Mouse (Mus musculus): ENCODE results near the gene Olfr692. TPM values are rescaled to one million over a fixed set of nuclear protein-coding genes. Genes with fewer than 3 reads are reported as not detected.

Gene Olfr692
- polyA plus RNA-seq, 1 experiment from 2014 or later: not detected

DNA sequence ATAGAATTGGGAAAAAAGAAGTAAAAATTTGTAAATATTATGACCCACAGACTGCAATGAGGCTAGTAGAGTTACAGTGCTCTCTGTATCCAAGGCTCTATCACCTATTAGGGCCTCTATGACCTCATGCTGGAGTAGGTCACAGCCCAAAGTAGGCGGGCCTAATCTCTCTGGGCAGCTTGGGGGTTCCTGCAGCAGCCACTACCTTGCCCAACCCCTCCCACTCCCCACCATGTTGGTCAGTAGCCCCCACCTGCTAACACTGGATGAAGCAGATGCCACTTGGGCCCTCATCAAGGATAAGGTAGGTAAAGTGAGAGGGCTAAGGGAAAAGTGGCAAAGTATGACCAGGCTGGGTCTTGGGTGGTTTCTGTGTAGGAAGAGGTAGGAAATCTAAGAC, 6.8 kb downstream of the Olfr692 start, which contains the start of gene Gm5901:
Gm5901 (plus strand) TSS at position 173 of the 400 bp plus-strand sequence.
- Histone ChIP-seq H3K4me2 (replicated peaks) (no peak within 1 kb of the TSS), H3K27me3 (no peaks in the 10 kb centered on the region), H3K9me3 (no peaks in the 10 kb centered on the region), H3K4me3 (no peak within 1 kb of the TSS), H3K9ac (no peak within 1 kb of the TSS), H3K4me1 (no peaks in the 10 kb centered on the region), H3K36me3 (peaks cover 67% of the 10 kb centered on the region), H3K27ac (no peak within 1 kb of the TSS)
- no peak for ATAC-seq (ENCODE audit: low FRiP score, low read depth)
- WGBS: 100% methylated on average over 1 of the region's 1 CpGs

DNA sequence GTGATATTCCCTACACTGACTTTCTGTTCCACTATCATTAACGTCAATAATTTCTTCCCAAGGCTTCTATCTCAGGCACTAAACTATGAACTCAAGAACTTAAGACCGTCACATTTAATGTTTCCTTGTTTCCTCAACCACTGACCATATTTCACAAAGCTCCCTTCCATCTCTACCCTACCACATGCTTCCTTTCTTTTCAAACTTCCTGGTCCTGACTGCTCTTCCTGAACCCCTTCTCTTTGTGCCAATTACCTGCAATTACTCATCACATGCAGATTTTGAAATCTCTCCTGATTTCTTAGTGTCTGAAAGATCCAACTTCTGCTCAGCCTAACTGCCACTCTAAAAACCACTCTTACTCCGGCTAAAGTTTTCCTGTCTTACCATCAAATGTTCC, 12.3 kb downstream of the Olfr692 start:
- Histone ChIP-seq H3K27ac (no peak overlapping the region), H3K27me3 (no peaks in the 10 kb centered on the region), H3K4me1 (no peaks in the 10 kb centered on the region), H3K9ac (no peak overlapping the region), H3K4me2 (replicated peaks) (no peak overlapping the region), H3K4me3 (no peak overlapping the region), H3K9me3 (no peaks in the 10 kb centered on the region), H3K36me3 (peaks cover 92% of the 10 kb centered on the region)
- WGBS: 91% methylated on average over 3 of the region's 3 CpGs
- ATAC-seq (ENCODE audit: low FRiP score, low read depth): no peak

DNA sequence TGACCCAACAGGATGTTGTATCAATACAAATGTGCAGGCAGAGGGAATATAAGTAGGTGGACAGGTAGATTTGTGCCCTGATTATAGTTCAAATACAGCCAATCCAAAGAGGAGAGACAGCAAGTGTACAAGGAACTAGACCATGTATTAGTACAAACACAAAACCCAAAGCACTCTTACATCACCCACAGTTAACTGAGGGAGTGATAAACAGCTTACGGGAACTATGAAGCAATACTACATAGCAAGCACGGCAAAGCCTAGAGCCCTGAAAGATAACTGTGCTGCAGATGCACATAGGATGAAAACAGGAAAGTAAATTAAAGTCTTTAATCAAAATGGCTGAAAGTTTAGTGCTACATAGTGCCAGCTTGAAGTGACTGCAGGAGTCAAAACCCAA, 19.7 kb downstream of the Olfr692 start:
- no peak for ATAC-seq (ENCODE audit: low FRiP score, low read depth)
- H3K9me3 ChIP-seq: no peaks in the 10 kb centered on the region
- 95% methylated on average over 2 of the region's 2 CpGs for WGBS
- no peak overlapping the region for H3K4me2 ChIP-seq (replicated peaks)
- no peak overlapping the region for H3K9ac ChIP-seq
- H3K36me3 ChIP-seq: peaks cover 81% of the 10 kb centered on the region
- no peak overlapping the region for H3K27ac ChIP-seq
- H3K27me3 ChIP-seq: no peaks in the 10 kb centered on the region
- H3K4me3 ChIP-seq: no peak overlapping the region
- H3K4me1 ChIP-seq: no peaks in the 10 kb centered on the region

DNA sequence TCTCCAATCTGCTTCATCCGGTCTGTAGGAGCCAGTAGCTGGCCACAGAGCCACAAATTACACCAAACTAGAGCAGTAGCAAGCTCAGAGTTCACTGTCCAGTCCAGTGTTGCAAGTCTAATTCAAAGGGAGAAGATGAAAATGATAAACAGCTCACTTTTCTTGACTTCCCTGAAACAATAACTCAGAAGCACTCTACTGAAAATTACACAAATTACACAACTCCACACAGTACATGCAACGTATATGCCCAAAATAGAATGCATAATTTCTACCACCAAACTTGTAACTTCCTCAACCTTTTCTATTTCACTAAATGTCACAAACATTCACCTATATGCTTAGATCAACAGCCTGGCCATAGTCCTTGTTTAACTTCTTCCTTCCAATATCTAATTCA, 22.2 kb downstream of the Olfr692 start:
- H3K36me3 ChIP-seq: peaks cover 68% of the 10 kb centered on the region
- no peaks in the 10 kb centered on the region for H3K27me3 ChIP-seq

DNA sequence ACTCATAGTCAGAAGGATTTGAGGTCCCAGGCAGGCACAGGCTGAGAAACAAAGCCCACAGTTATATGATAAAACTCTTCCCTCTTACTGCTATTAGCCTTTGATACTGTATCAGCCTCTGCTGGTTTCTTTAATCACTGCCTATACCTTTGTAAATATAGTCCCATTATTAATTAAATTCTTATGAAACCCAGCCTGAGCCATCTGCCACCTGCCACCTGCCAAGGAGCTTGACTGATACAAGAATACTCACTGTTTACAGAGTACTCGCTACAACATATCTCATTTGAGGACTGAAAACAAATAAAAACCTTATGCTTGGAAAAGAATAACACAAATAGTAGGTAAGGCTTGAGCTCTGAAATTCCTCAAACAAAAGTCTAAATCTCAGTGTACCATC, 26.6 kb downstream of the Olfr692 start:
- H3K9ac ChIP-seq: no peak overlapping the region
- H3K9me3 ChIP-seq: no peaks in the 10 kb centered on the region
- peaks cover 28% of the 10 kb centered on the region for H3K36me3 ChIP-seq
- 87% methylated on average over 1 of the region's 1 CpGs for WGBS
- no peak overlapping the region for H3K4me2 ChIP-seq (replicated peaks)
- H3K4me3 ChIP-seq: no peak overlapping the region
- ATAC-seq (ENCODE audit: low FRiP score, low read depth): no peak
- peaks cover 12% of the 10 kb centered on the region for H3K4me1 ChIP-seq
- no peaks in the 10 kb centered on the region for H3K27me3 ChIP-seq
- no peak overlapping the region for H3K27ac ChIP-seq

More for the DNA sequence above, 22.2 kb downstream of the Olfr692 start:
- ATAC-seq (ENCODE audit: low FRiP score, low read depth): no peak
- Histone ChIP-seq H3K9me3 (no peaks in the 10 kb centered on the region), H3K9ac (no peak overlapping the region), H3K27ac (no peak overlapping the region), H3K4me1 (no peaks in the 10 kb centered on the region), H3K4me2 (replicated peaks) (no peak overlapping the region), H3K4me3 (no peak overlapping the region)
- 99% methylated on average over 2 of the region's 2 CpGs for WGBS

DNA sequence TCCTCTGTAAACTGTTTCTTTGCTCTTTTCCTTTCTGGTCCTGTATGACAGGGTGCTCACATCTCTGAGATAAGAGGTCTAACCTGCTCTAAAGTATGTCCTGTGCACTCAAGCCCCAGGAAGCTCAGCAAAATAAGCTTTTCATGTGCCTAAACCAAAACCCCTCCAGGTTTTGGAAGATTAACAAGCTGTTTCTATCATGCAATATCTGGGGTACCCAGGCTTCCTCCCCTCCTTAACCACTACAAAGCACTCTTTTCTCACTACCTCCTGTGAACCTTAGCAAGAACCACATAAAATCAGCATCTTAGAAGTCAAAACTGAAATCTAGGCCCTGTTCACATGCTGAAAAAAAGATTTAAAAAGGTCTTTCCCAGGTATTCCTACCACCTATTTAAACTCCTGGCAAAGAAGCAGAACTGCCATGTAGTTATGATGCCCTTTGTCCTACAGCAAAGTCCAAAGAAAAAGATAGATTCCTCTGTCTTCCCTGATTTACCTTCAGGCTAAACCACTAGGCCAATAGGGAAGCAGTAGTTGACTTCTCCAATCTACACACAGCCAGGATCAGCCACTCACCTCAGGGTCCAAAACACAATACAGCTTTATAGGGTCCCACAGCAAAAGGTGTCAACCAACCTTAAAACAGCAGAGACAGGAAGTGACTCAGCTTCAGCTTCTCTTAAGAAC, 27.2 kb downstream of the Olfr692 start:
- no peaks in the 10 kb centered on the region for H3K27me3 ChIP-seq
- H3K4me3 ChIP-seq: no peak overlapping the region
- H3K36me3 ChIP-seq: peaks cover 22% of the 10 kb centered on the region
- H3K4me2 ChIP-seq (replicated peaks): no peak overlapping the region
- H3K9me3 ChIP-seq: no peaks in the 10 kb centered on the region
- ATAC-seq (ENCODE audit: low FRiP score, low read depth): no peak
- H3K9ac ChIP-seq: no peak overlapping the region
- peaks cover 12% of the 10 kb centered on the region for H3K4me1 ChIP-seq
- no peak overlapping the region for H3K27ac ChIP-seq

DNA sequence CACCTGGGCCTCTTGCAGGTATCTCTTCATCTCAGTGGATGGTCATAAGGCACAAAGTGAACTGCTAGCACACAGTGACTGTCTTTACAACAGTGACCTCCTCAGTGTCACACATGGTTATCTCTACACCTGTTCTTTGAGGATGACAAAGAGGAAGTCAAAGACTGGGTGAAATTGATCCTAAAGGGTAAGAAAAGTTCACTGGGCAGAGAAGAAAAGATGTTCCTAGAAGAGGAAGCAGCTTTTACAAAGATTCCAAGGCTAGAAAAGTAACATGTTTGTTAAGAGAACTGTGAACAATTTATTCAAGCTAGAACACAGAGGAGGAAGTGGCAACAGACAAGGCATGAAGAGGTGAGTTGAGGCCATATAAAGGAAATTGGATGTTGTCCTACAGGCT, 28.1 kb downstream of the Olfr692 start:
- no peak overlapping the region for H3K9ac ChIP-seq
- H3K4me1 ChIP-seq: peaks cover 17% of the 10 kb centered on the region
- H3K4me2 ChIP-seq (replicated peaks): no peak overlapping the region
- no peaks in the 10 kb centered on the region for H3K9me3 ChIP-seq
- no peaks in the 10 kb centered on the region for H3K27me3 ChIP-seq
- no peak overlapping the region for H3K4me3 ChIP-seq
- ATAC-seq (ENCODE audit: low FRiP score, low read depth): no peak
- peaks cover 21% of the 10 kb centered on the region for H3K36me3 ChIP-seq
- H3K27ac ChIP-seq: no peak overlapping the region

DNA sequence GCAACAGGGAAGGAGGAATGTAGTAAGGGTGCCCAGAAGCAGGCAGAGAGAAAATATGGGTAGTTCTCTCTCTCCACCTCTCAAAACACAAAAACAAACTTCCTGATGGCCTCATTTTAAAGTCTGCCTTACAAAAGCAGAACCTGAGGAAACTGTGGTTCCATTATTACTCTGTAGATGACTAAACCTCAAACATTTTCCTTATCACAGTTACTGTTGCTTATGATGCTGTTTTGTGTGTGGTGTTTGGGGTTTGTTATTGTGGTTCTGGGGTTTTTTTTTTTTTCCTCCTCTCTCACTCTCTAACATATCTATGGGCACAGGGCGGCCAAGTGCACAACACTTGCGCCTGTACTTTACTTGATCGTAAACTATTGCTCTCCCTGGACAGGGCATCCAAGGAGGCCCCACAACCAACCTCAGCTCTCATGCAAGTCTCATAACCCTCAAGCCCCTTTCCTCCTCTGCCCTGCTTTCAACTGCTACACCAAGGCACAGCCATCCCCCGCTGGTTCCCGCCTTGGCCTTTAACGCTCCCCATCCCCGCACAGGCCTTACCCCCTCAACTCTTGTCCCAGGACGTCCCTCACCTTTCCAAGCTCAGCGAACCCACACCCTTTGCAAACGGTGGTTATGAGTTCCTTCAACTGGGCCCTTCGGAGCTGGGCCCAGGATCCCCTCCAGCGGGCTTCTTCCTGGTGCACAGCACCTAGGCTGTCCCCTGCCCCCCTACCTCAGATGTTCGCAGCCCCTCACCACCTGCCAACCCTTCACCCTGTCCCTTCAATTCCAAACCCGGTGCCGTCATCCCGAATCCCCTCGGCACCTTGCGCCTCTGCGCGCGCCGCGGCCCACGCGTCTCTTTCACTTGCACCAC, 31.3 kb downstream of the Olfr692 start:
- WGBS: under 1% methylated on average over 25 of the region's 25 CpGs
- peaks cover 17% of the 10 kb centered on the region for H3K4me1 ChIP-seq
- peak overlapping the region; percentile 83 for H3K4me2 ChIP-seq (replicated peaks)
- H3K27me3 ChIP-seq: no peaks in the 10 kb centered on the region
- H3K9ac ChIP-seq: peak overlapping the region; percentile 89
- H3K9me3 ChIP-seq: no peaks in the 10 kb centered on the region
- peak overlapping the region; percentile 15; the same call in 1 of the 2 replicates for H3K27ac ChIP-seq
- peak; percentile 34 for ATAC-seq (ENCODE audit: low FRiP score, low read depth)
- peaks cover 6% of the 10 kb centered on the region for H3K36me3 ChIP-seq
- H3K4me3 ChIP-seq: peak overlapping the region; percentile 88

DNA sequence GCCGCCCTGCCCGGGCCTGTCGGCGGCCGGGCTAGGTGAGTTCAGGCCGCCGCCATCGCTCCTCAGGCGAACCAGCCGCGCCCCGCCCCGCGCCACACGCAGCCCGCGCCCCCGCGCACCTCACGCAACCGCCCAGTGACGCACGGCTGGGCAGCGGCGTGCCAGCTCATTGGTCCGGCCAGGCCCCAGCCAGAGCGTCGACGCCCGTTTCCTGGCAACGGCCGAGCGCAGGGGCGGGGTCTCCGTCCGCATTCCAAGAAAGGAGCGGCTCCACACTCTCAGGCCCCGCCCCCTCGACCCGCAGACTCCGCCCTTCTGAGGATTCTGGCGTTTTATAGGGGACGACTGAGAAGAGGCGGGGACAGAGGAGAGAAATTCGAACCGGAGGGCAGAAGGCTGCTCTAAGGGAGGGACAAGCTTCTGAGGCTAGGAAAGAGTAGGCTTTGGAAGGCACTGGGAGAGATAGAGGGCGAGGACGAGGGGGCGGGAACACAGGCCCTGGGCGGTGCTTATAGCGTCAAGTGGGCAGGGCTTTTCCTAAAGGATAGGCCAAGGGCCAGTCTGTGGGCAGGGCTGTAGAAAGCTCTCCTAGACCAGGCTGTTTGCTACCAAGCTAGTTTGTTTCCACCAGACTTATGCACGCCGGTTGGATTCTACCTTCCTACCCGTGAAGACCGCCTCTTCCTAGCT, 32.0 kb downstream of the Olfr692 start, which contains the start of gene Fam160a2:
Fam160a2 (minus strand) TSS at position 120 of the 690 bp plus-strand sequence.
- under 1% methylated on average over 55 of the region's 55 CpGs for WGBS
- peaks cover 17% of the 10 kb centered on the region for H3K4me1 ChIP-seq
- H3K9ac ChIP-seq: peak within 1 kb of the TSS; percentile 89
- H3K4me3 ChIP-seq: peak within 1 kb of the TSS; percentile 88
- peak within 1 kb of the TSS; percentile 83 for H3K4me2 ChIP-seq (replicated peaks)
- H3K27ac ChIP-seq: peak within 1 kb of the TSS; percentile 81
- no peaks in the 10 kb centered on the region for H3K9me3 ChIP-seq
- H3K27me3 ChIP-seq: no peaks in the 10 kb centered on the region
- H3K36me3 ChIP-seq: peaks cover 2% of the 10 kb centered on the region; the same call in 1 of the 2 replicates
- peak; percentile 99 for ATAC-seq (ENCODE audit: low FRiP score, low read depth)

DNA sequence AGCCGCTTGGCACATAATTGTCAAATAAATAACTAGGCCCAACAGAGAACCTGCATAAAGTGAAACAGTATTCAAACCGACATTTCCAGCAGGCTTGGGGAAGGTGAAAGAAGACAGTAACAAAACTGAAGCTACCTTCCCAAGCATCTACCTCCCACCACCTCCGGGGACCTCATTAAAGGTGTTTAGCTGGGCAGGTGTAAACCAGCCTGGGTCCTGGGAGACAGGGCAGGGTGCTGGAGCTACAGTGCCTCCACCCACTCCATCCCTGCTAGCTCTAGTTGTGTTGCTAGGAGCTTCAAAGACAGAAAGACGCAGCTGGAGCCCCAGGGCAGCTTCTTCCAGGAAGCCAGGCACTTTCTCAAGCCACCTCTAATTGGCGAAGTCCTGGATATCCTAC, 36.2 kb downstream of the Olfr692 start, which contains the start of gene Cnga4:
Cnga4 (plus strand) TSS at position 301 of the 400 bp plus-strand sequence.
- WGBS: 53% methylated on average over 5 of the region's 5 CpGs
- ATAC-seq (ENCODE audit: low FRiP score, low read depth): no peak
- no peak within 1 kb of the TSS for H3K4me3 ChIP-seq
- no peak within 1 kb of the TSS for H3K27ac ChIP-seq
- H3K27me3 ChIP-seq: no peaks in the 10 kb centered on the region
- no peak within 1 kb of the TSS for H3K4me2 ChIP-seq (replicated peaks)
- H3K9ac ChIP-seq: no peak within 1 kb of the TSS
- no peaks in the 10 kb centered on the region for H3K9me3 ChIP-seq
- peaks cover 7% of the 10 kb centered on the region for H3K4me1 ChIP-seq
- H3K36me3 ChIP-seq: no peaks in the 10 kb centered on the region

DNA sequence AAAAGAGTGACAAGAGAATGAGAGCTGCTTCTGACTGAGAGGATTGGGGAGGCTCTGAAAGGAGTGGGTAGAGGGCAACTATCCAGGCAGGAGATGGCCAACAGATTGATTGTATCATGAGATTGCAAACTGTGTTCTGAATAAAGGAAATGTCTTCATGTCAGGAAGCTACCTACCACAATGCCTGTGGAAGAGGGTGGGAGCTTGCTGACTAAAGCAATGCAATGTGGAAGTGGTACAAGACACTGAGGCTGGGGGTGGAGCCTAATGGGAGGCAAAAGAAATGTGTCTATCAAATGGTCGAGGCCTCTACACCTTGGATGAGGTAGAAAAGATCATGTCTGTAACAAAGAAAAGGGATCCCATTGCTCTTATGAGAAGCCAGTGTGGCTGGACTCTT, 38.3 kb downstream of the Olfr692 start:
- no peak for ATAC-seq (ENCODE audit: low FRiP score, low read depth)
- WGBS: 66% methylated on average over 1 of the region's 1 CpGs
- H3K4me3 ChIP-seq: no peak overlapping the region
- no peak overlapping the region for H3K27ac ChIP-seq
- H3K36me3 ChIP-seq: no peaks in the 10 kb centered on the region
- H3K4me2 ChIP-seq (replicated peaks): no peak overlapping the region
- H3K9ac ChIP-seq: no peak overlapping the region
- H3K27me3 ChIP-seq: 0 out of 2 replicates have a peak, but pooled peaks cover 2% of the 10 kb centered on the region
- H3K9me3 ChIP-seq: no peaks in the 10 kb centered on the region
- no peaks in the 10 kb centered on the region for H3K4me1 ChIP-seq

Measured in limb, embryonic 13.5 days (tissue).